Mouse (Mus musculus): ENCODE data around the gene Sox13.

Gene Sox13

DNA sequence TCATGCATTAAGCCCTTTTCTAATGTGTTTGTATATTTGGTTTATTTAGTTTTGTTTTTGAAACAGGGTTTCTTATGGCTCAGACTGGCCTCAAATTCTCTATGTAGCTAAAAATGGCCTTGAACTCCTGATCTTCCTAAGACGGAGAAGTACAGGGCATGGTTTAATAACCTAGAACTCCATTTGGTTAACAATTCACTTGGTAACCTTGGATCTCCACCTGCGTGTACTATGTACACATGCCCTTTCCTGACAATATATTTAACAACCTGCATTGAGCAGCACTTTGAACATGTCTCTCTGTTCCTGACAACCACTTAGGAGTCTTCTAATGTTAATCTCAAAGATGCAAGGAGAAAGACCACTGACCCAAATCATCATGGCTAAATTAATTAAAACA, 7.0 kb upstream of the Sox13 start:
- in situ Hi-C loops (cut with MboI, MseI), result no loop called here

DNA sequence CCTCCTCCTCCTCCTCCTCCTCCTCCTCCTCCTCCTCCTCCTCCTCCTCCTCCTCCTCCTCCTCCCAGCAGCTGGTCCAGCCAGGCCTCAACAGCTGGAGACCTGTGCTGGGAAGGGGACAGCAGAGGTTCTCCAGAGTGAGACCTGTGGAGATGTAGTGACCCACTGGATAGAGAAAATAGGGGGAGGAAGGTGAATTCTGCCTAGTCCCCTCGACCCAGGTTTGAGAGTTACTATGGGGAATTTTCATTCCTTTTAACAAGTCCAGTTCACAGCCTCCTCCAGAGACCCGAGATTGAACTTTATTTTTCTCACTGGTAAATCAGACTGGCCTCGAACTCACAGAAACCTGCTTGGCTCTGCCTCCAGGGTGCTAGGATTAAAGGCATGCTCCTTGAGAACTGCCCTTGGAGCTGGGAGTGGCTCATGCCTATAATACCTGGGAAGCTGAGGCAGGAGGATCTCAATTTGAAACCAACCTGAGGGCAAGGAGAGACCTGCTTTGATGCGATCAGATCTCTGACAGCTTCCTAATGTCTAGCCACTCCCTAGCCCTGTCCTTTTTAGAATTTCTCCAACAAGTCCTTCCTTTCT, 467 bp upstream of the Sox13 start:
- in situ Hi-C loops (cut with MboI, MseI), result no loop called here

DNA sequence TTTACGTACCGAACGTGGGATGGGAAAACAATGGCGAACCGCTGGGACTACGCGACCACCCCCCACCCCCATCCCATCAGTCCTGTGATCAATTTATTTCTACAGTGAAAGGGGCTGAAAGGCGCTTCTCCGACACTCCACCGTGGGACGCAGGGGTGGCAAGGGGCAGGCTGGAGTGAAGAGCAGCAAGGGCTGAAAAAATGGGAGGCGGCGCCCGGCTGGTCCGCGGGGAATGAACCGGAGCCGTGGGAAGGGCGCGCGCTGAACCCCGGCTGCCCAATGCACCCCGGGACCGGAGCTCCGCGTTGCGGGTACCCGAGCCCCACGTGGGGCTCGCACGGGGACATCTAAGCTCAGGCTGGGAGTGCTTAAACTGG, 1.0 kb downstream of the Sox13 start:
- in situ Hi-C loops (cut with MboI, MseI), result no loop called here

DNA sequence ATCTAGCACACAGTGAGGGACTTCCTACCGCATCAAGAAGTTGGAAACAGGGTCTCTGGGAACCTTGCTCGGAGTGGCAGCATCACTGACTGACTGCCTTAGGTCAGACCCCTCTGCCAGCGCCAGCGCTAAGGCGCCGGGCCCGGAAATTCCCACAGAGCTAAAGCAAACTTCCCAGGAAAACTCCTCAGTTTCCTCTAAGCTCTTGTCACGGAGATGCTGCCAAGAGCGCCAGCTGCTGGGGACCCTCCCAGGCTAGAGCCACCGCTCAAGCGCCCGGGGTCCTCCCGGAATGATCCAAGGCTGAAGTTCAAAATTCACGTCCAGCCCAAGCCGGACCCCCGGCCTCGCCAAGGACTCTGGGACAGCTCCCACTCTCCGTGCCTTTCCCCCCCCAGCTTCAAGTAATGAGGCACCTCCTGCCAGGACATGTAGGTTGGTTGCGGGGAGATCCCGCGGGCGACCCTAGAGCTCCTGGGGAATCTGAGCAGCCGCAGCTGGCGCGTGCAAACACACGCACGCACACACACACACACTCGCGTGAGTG, 1.5 kb downstream of the Sox13 start:
- in situ Hi-C loops (cut with MboI, MseI), result no loop called here

DNA sequence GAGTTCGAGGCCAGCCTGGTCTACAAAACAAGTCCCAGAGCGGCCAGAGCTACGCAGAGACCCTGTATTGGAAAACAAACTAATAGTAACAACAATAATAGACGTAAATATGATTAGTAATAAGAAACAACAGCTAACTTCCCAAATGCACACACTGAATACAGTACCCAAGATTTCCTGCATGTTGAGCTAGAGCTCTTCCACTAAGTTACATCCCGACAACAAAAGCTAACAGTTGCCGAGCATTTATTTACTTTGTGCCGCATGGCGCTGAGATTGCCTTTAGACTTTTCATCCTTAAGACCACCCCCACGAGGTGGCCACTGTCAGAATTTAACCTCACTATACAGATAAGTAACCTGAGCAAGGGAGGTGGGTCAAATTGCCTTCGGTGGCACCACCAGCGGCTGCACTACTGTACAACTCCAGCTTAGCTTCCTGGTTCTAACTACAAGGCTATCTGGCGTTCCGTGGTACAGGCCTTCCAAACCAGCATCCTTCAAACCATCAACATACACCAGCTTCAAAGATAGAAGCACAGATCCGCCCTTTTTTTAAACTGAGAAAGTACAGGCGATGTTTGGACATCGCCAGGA, 2.1 kb downstream of the Sox13 start:
- in situ Hi-C loops (cut with MboI, MseI), result no loop called here

DNA sequence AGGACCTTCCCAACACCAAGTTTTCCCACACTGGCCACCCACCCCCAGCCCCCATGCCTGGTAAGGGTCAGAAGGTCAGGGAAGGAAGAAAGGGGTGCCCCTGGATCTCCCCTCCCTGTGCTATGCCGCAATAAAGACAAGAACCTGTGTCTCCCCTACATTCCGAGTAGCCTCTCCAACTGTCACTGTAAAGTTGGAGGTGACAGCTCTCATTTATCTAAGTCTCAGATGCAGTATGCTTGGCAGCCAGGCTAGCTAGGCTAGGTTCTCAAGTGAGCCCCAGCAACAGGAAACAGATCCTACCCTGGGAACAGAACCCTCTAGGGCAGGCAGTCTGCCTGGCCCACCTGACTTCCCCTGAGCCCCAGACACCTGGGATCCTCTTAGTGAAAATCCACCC, 3.1 kb downstream of the Sox13 start:
- in situ Hi-C loops (cut with MboI, MseI), result no loop called here

DNA sequence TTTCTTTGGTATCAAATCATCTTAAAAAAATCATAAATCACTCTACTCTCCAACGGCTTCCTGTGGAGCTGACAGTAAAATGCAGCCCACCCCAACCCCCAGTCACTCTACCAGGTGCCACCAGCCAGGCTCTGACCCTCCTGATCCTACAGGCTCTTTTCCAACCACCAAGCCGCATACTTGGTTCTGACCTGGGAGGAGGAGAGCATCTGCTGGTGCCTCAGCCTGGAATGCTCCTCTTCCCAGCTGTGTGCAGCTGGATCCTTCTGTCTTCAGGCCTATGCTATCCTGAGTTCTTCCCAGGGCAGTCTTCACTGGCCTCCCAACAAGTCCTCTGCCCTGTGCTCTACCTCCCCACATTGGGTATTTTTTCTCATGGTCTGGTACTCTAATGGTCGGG, 3.7 kb downstream of the Sox13 start:
- in situ Hi-C loops (cut with MboI, MseI), result no loop called here

DNA sequence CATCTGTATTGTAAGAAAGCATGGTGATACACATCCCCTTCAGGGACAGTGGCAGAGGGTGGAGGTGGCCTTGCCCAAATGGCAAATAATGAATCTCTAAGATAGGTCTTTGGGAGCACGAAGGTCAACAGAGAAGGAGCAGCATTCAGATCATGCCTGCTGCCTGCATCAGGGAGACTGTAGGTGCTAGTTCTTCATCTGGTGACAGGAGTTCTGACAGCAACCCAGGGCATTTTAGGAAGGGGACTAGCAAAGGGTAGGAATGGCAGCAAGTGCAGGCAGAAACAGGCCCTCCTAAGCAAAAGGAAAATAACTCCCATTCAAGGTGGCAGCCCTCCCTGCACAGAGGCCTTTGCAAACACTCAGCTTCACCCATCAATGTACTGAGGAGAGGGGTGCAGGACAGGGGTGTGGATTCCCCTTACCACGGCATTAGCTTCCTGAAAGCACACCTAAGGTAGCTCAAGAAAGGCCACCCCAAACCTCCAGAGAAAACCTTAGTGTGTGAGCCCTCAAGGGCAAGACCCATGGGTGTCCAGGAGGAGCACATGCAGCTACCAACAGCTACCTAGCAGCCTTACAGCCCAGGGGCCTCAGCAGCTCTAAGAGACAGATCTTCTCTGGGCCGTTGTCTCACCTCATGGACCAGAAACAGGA, 4.9 kb downstream of the Sox13 start:
- in situ Hi-C loops (cut with MboI, MseI), result no loop called here

DNA sequence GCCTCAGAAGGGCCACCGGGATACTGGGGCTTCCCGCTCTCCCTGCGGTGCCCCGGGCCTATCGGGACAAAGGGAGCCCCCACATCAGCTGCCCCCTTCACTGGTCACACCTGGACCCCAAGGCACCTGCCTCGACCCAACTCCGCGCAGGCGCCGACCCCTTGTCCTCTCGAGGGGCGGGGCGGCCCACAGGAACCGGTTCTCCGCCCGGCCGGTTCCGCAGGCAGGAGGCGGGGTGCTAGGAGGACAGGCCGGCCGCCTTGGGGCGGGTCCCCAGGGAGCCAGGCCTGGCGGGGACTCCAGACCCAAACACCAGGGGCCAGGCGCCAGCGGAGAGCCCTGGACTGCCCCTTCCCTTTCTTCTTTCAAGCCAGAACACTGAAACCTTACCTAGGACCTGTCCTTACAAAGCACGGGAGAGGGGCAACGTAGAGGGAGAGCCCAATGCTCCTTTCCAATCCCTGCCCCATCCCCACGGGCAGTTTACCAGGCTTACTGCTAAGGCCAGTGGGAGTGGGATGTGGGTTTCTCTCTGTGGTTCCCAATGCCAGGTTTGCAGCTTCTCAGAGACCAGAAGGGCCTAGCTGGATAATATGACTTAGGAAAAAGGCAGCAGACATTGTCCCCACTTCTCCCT, 5.9 kb downstream of the Sox13 start:
- in situ Hi-C loops (cut with MboI, MseI), result no loop called here

DNA sequence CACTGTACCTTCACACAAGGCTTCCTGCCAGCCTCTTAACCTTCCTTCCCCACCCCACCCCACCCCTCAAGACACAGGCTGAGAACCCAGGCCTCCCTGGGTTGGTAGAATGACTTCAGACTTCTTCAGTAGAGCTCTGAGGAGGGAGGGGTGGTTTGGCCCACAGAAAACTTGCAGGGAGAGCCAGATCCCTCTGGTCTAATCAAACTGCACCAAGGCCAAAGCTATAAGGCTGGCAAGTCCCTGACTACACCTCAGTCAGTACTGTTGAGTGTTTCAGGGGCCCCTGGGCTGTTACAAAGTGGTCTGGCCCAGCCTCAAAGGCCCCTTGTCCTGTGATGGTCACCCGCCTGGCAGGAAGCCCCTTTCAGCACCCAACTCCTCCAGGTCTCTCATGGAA, 6.6 kb downstream of the Sox13 start:
- in situ Hi-C loops (cut with MboI, MseI), result no loop called here

DNA sequence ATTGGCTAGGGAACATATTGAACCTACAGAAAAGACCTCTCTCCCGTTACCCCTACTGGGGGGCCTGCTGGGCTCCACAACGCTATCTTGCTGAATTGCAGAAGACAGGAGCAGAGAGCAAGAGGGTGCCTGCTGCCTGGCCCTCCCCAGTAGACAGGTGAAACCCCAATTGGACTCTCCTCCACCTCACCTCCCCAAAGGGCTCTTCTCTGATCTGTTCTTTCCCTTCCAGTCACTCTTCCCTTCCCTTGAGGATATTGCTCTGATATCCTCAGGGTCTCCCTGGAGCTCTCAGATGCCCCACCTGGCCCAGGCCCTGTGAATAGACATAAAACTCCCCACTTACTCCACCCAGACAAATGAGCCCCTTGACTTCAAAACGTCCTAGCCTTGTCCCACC, 7.1 kb downstream of the Sox13 start:
- in situ Hi-C loops (cut with MboI, MseI), result no loop called here

DNA sequence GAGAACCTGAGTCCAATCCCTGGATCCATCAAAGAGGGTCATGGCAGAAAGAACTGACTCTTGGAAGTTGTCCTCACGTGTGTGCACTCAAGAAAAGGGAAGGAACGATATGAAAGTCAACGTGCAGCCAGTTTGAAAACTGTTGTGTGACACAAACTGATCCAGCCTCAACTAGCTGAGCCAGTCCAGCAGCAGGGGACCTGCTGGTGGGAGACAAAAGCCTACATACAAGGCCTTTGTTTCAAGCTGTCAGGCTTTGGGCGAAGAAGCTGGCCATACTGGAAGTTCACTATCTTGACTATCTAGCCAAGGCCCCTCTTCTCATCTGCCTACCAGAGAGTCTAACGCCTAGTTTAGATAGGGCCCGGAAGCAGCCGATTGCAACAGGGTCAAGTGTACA, 7.7 kb downstream of the Sox13 start:
- in situ Hi-C loops (cut with MboI, MseI), result no loop called here

DNA sequence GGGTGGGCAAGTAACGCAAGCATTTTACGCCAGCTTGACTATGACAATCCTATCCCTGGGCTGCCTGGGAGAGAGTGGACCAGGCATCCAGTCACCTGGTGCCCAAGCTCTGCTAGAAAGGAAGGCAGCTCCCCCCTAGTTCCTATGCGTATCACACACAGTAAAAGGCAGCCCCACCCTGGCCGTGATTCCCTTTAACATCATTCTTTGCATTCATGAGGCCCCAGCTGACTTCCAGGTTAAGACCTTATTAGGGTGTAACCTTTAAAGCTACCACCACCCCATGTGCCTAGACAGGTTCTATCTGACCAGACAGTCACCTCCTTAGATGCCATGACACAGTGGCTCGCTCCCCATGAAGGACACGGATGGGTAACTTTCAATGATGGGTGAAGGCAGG, 8.7 kb downstream of the Sox13 start:
- in situ Hi-C loops (cut with MboI, MseI), result no loop called here

DNA sequence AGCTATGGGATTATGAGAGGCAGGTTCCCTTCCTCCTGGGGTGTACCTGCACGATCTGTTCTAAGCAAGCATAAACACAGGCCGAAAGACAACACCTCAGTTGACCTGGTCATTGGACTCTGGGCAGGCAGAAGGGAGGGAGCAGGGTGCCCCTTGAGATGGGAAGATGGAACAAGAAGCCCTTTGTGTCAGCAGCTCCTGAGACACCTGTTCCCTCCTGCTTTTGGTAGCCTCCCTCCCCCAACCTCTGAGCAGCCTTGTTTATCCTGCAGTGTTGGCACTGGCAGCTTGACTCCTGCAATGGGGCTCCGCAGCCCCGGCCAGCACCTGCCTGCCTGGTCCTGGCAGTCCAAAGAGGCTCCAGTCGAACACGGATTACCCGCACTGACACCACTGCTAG, 9.1 kb downstream of the Sox13 start:
- in situ Hi-C loops (cut with MboI, MseI), result no loop called here

DNA sequence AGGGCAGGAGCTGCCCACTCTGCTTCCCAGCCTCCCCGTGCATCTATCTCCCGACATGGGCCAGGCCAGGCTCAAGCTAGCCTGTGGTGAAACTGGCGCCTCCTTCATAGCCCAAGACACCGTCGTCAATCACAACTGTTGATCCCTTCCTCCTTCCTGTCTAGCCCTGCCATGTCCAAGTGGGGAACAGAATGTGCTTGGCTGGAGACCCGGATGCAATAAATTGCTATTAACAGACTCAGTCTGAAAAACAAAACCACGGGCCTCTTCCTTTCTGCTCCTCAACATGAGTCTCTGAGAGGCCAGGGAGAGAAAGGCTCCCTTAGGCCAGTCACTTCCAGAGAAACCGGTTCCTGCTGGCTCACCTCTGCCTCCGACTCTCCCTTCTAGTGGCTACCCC, 11.2 kb downstream of the Sox13 start:
- in situ Hi-C loops (cut with MboI, MseI), result no loop called here

DNA sequence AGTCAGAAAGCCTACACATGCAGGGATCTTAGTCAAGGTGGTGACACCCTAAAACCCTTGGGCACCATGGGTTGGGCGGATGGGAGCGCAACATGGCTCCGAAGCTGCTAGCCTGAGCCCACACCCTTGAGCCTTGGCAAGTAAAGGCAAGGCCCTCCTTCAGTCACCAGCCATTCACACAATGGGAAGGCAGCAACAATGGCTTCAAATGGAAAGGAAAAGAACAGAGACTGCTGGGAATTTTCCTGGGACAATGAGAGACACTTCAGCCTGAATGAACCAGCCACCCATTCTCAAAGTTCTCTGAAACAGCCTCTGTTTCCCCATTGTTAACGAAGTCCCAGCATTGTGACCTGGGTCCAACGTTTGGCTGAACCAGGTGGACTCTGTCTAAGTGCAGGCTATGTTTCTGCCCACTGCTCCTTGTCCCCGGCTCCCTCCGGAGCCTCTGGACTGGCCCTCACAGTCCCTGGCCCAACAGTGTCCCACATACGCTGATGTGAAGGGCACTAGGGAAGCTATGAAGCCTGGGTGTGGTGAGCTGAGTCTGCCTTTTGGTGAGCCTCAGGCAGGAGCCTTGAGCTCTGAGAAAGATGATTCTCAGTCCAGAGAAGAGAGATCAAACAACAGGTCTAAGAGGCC, 12.6 kb downstream of the Sox13 start:
- in situ Hi-C loops (cut with MboI, MseI), result no loop called here

DNA sequence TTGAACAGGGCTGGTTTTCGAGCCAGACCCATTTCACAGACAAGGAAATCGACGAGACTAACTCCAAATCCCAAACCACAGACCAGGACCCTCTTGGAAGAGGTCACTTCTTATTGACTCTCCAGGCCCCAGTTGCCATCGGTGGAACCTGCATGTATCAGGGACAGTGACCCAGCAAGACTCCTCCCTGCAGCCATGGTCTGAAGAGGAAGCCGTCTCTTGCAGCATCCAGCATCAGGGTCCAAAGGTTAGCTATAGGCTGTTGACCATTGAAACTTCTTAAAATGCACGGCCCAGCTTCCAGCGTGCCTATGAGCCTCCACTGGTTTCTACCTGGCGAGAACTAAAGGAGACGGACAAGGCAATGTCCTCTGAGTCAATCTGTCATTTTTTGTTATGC, 14.4 kb downstream of the Sox13 start:
- in situ Hi-C loops (cut with MboI, MseI), result no loop called here

DNA sequence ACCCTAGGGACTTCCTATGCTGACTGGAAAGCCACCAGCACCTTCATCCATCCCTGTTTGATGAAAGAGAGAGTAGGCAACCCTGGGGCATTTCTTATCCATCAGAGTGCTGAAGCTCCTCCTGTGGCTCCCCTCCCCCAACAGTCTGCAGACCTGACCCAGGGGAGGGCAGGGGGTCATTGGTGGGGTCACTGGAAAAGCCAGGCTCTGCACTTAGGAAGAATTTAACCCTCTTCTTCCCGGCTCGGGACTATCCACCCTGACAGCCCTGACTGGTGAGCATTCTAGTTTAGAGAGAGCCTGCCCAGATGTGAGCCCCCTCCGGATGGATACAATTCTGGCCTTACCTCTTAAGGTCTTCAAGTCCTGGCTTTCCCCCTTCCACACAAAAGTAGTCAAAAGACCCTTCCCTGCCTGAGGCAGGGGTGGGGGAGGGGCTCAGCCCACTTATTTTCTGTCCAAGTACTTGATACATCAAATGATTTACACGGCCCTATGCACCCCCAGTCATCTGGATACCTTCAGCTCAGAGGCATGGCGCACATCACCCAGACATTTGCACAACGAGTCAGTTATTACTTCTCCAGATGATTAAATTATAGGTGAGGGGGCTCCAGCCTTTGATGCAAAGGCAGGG, 15.2 kb downstream of the Sox13 start:
- in situ Hi-C loops (cut with MboI, MseI), result no loop called here

DNA sequence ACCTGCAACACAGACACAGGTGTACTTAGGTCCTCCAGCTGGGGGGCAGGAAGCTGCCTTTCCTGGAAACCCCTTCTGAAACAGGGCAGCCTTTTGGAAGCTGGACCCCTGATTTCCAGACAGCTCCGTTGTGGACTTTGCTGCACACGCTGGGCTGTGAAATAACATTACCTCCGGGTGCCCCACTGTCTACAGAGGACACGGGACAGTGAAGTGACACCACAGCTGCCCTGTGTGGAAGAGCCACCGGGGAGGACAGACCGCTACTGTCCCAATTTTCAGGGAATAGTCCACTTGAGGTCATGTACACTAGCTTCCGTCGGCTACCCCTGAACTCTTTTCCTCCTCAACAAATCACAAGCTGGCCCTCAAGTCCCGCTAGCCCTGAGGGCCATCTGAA, 15.9 kb downstream of the Sox13 start:
- in situ Hi-C loops (cut with MboI, MseI), result no loop called here

DNA sequence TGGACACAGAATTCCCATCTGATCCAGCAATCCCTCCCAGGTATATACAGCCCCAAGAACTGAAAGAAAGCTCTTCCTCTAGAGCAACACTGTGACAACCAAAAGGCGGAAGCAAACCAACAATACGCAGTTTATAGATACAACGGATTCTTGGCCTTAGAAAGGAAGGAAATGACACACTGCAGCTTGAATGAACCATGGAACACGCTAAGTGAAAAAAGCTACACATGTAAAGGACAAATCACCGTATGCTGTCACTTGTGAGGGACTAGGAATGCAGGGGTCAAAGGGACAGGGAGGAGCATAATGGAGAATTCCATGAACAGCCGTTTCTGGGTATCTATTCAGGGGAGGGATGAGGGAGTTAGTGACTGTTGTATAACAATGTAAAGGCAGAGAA, 16.7 kb downstream of the Sox13 start:
- in situ Hi-C loops (cut with MboI, MseI), result no loop called here

DNA sequence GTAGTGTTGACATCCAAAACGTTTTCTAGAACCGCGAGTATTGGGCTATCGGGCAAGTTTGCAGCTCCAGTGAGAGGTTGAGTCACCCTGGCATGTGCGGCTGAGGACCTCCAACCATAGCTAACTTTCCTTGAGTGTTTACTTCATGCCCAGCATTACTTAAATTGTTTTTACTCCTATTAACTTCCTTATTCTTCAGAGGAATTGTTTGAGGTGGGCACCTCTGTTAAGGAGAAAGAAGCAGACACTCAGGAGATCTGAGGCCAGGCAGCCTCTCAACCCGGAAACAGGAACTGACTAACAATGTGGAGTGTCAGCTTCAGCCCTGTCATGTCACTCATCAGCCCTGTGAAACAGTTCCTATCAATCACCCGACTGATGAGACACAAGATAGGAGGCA, 17.6 kb downstream of the Sox13 start:
- in situ Hi-C loops (cut with MboI, MseI), result no loop called here

DNA sequence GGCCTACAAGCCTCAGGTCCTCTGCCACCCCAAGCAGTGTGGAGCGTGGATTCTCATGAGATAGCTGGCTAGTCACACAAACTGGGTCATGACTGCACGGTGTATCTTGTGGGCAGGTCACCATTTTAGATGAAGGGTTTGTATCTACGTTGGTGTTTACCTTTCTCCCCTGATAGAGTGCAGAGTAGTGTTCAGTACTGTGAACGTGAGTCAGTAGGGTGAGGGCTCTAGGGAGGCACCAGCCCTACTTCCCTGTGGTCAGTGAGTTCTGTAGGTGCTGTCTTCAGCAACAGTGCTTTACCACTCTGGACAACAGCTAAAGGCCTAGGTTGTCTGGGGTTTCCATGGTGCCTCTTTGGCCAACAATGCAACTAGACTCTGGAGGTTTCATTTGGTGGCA, 20.2 kb downstream of the Sox13 start:
- in situ Hi-C loops (cut with MboI, MseI), result no loop called here

Measured in regulatory T cell (primary cell).